Mouse (Mus musculus) cerebellum, adult 2 months (tissue): ENCODE measurements around the gene Fam71a.

Source experiments
- CTCF ChIP-seq: fragments of 200-500 bp; IDR thresholded peaks from 2 replicates; pipeline ENCODE4 v1.5.1; 2011; ENCODE audit warnings: low read depth, mild to moderate bottlenecking, control low read depth, low read length, moderate library complexity, borderline replicate concordance; ENCODE audit not compliant: insufficient read depth
- POLR2A ChIP-seq: fragments of 200-500 bp; IDR thresholded peaks from 2 replicates; pipeline ENCODE4 v1.6.1; 2011; ENCODE audit warnings: low read length, control low read depth, borderline replicate concordance; ENCODE audit not compliant: insufficient read depth

GRCm38 (mm10) chr1:191176887-191177286, 12.3 kb upstream of the Fam71a start:
- TF ChIP-seq POLR2A (no peak), CTCF (no peak)
